Mouse (Mus musculus) CH12.LX (cell line): ENCODE measurements around the gene Pofut1. TPM values are rescaled to one million over a fixed set of nuclear protein-coding genes. Genes with fewer than 3 reads are reported as not detected.
A peak's percentile ranks its signal among the peaks of the same experiment; 100 is the strongest.

ENCODE experiments used
- DNase-seq: peaks from one replicate; pipeline ENCODE4 v3.0.0-alpha.2; 2013; ENCODE audit errors: extremely low read depth
- H3K27ac ChIP-seq: 2 replicates; pipeline ENCODE4 v1.5.1; 2012; ENCODE audit warnings: low read depth, mild to moderate bottlenecking, control low read depth, moderate library complexity; ENCODE audit not compliant: insufficient read depth
- H3K27me3 ChIP-seq: replicated peaks from 2 replicates; pipeline ENCODE3; 2012; ENCODE audit warnings: inconsistent platforms
- H3K36me3 ChIP-seq, 2 experiments: replicated peaks in 1 of 2; 2 replicates each; pipeline versions ENCODE3 to v1.6.1; 2012; ENCODE audit warnings: inconsistent platforms in 1 of 2, low read length in 1 of 2, mild to moderate bottlenecking in 1 of 2, mixed read lengths in 1 of 2, moderate library complexity in 1 of 2; ENCODE audit not compliant: control insufficient read depth in 1 of 2, insufficient read depth in 1 of 2
- H3K4me1 ChIP-seq, 2 experiments: 2 replicates each; pipeline ENCODE4 v1.6.1; 2012; ENCODE audit warnings: inconsistent platforms in 1 of 2, moderate library complexity in 1 of 2; ENCODE audit not compliant: insufficient read depth in 2 of 2, control insufficient read depth in 1 of 2
- H3K4me2 ChIP-seq: 2 replicates; pipeline ENCODE4 v1.6.1; 2012; ENCODE audit warnings: low read depth, mild to moderate bottlenecking, control low read depth; ENCODE audit not compliant: poor library complexity, insufficient read depth, severe bottlenecking
- H3K4me3 ChIP-seq, 3 experiments: fragments of 150-350 bp in 1 of 3; sonication (generic) in 1 of 3; replicated peaks in 1 of 3; 2 replicates each; pipeline versions ENCODE3 to v1.5.1; 2011 to 2012; ENCODE audit warnings: low read depth in 2 of 3, low read length in 2 of 3, mild to moderate bottlenecking in 2 of 3, moderate library complexity in 2 of 3, control low read depth in 1 of 3, improper control_type of control experiment in 1 of 3, inconsistent platforms in 1 of 3, mixed read lengths in 1 of 3; ENCODE audit not compliant: poor library complexity in 1 of 3
- H3K79me2 ChIP-seq: replicated peaks from 2 replicates; pipeline ENCODE4 v1.6.1; 2012; ENCODE audit warnings: mild to moderate bottlenecking, moderate library complexity; ENCODE audit not compliant: control insufficient read depth, poor library complexity, insufficient read depth, severe bottlenecking; ENCODE audit errors: extremely low read depth
- H3K9ac ChIP-seq: 2 replicates; pipeline ENCODE4 v1.6.1; 2012; ENCODE audit warnings: low read depth, mild to moderate bottlenecking, control low read depth, moderate library complexity; ENCODE audit not compliant: insufficient read depth
- H3K9me3 ChIP-seq: replicated peaks from 2 replicates; pipeline ENCODE3; 2012; ENCODE audit warnings: low read length, inconsistent platforms, mixed read lengths
- BHLHE40 ChIP-seq: IDR thresholded peaks from 2 replicates; pipeline ENCODE4 v1.6.1; 2011; ENCODE audit warnings: mild to moderate bottlenecking, low read depth, low read length, improper control_type of control experiment
- CHD1 ChIP-seq: IDR thresholded peaks from 2 replicates; pipeline ENCODE4 v1.6.1; 2012; ENCODE audit warnings: low read depth, low read length, improper control_type of control experiment, inconsistent platforms
- CHD2 ChIP-seq: IDR thresholded peaks from 2 replicates; pipeline ENCODE4 v1.6.1; 2011; ENCODE audit warnings: low read length, improper control_type of control experiment
- CTCF ChIP-seq, 2 experiments: IDR thresholded peaks in 1 of 2; conservative IDR thresholded peaks in 1 of 2; 2 replicates each; pipeline ENCODE4 v1.5.1; 2011 to 2012; ENCODE audit warnings: low read depth in 2 of 2, low read length in 2 of 2, improper control_type of control experiment in 1 of 2, inconsistent platforms in 1 of 2, mild to moderate bottlenecking in 1 of 2, moderate library complexity in 1 of 2
- E2F4 ChIP-seq: IDR thresholded peaks from 2 replicates; pipeline ENCODE4 v1.6.1; 2011; ENCODE audit warnings: low read depth, low read length, improper control_type of control experiment; ENCODE audit not compliant: insufficient replicate concordance
- ELF1 ChIP-seq: IDR thresholded peaks from 2 replicates; pipeline ENCODE4 v1.6.1; 2014; ENCODE audit warnings: low read depth, mild to moderate bottlenecking, inconsistent platforms, low read length, improper control_type of control experiment
- EP300 ChIP-seq: IDR thresholded peaks from 2 replicates; pipeline ENCODE4 v1.6.1; 2011; ENCODE audit warnings: low read length, improper control_type of control experiment
- GABPA ChIP-seq: IDR thresholded peaks from 2 replicates; pipeline ENCODE4 v1.6.1; 2012; ENCODE audit warnings: low read depth, low read length, improper control_type of control experiment, inconsistent platforms; ENCODE audit not compliant: insufficient replicate concordance
- HCFC1 ChIP-seq: IDR thresholded peaks from 2 replicates; pipeline ENCODE4 v1.6.1; 2012; ENCODE audit warnings: low read depth, mild to moderate bottlenecking, inconsistent platforms, low read length, improper control_type of control experiment
- IRF4 ChIP-seq: IDR thresholded peaks from 2 replicates; pipeline ENCODE4 v1.6.1; 2014; ENCODE audit warnings: low read depth, mild to moderate bottlenecking, inconsistent platforms, low read length, improper control_type of control experiment
- JUN ChIP-seq: IDR thresholded peaks from 2 replicates; pipeline ENCODE4 v1.6.1; 2011; ENCODE audit warnings: low read depth, mild to moderate bottlenecking, low read length, improper control_type of control experiment, moderate library complexity; ENCODE audit not compliant: insufficient read depth
- KAT2A ChIP-seq: IDR thresholded peaks from 2 replicates; pipeline ENCODE4 v1.6.1; 2012; ENCODE audit warnings: low read length, improper control_type of control experiment, inconsistent platforms; ENCODE audit not compliant: insufficient replicate concordance
- MAFK ChIP-seq: IDR thresholded peaks from 2 replicates; pipeline ENCODE4 v1.6.1; 2011; ENCODE audit warnings: low read length, improper control_type of control experiment; ENCODE audit not compliant: insufficient replicate concordance
- MAX ChIP-seq: IDR thresholded peaks from 2 replicates; pipeline ENCODE4 v1.6.1; 2011; ENCODE audit warnings: low read length, improper control_type of control experiment
- MEF2A ChIP-seq: IDR thresholded peaks from 2 replicates; pipeline ENCODE4 v1.6.1; 2014; ENCODE audit warnings: low read depth, mild to moderate bottlenecking, inconsistent platforms, low read length, improper control_type of control experiment, borderline replicate concordance
- MYC ChIP-seq: IDR thresholded peaks from 2 replicates; pipeline ENCODE4 v1.6.1; 2011; ENCODE audit warnings: low read depth, mild to moderate bottlenecking, improper control_type of control experiment, low read length
- NELFE ChIP-seq: IDR thresholded peaks from 2 replicates; pipeline ENCODE4 v1.6.1; 2011; ENCODE audit warnings: low read depth, low read length, improper control_type of control experiment
- PAX5 ChIP-seq: IDR thresholded peaks from 2 replicates; pipeline ENCODE4 v1.6.1; 2012; ENCODE audit warnings: low read length, inconsistent platforms, mixed read lengths
- RAD21 ChIP-seq: IDR thresholded peaks from 2 replicates; pipeline ENCODE4 v1.6.1; 2011; ENCODE audit warnings: low read depth, mild to moderate bottlenecking, low read length, improper control_type of control experiment, moderate library complexity
- SIN3A ChIP-seq: IDR thresholded peaks from 2 replicates; pipeline ENCODE4 v1.6.1; 2012; ENCODE audit warnings: low read length, improper control_type of control experiment, inconsistent platforms
- SMC3 ChIP-seq: IDR thresholded peaks from 2 replicates; pipeline ENCODE4 v1.6.1; 2011; ENCODE audit warnings: low read depth, low read length, improper control_type of control experiment
- TBP ChIP-seq: conservative IDR thresholded peaks from 2 replicates; pipeline ENCODE4 v1.6.1; 2011; ENCODE audit warnings: low read depth, low read length, improper control_type of control experiment
- TCF12 ChIP-seq: IDR thresholded peaks from 2 replicates; pipeline ENCODE4 v1.6.1; 2014; ENCODE audit warnings: low read depth, mild to moderate bottlenecking, inconsistent platforms, low read length, improper control_type of control experiment
- UBTF ChIP-seq: IDR thresholded peaks from 2 replicates; pipeline ENCODE4 v1.6.1; 2012; ENCODE audit warnings: low read depth, mild to moderate bottlenecking, inconsistent platforms, low read length, improper control_type of control experiment, moderate library complexity
- USF1 ChIP-seq: IDR thresholded peaks from 2 replicates; pipeline ENCODE4 v1.6.1; 2014; ENCODE audit warnings: low read depth, mild to moderate bottlenecking, inconsistent platforms, low read length, improper control_type of control experiment
- USF2 ChIP-seq: conservative IDR thresholded peaks from 2 replicates; pipeline ENCODE4 v1.6.1; 2011; ENCODE audit warnings: low read depth, low read length, improper control_type of control experiment
- ZC3H11A ChIP-seq: IDR thresholded peaks from 2 replicates; pipeline ENCODE4 v1.6.1; 2012; ENCODE audit warnings: low read depth, mild to moderate bottlenecking, inconsistent platforms, low read length, improper control_type of control experiment
- ZKSCAN1 ChIP-seq: IDR thresholded peaks from 2 replicates; pipeline ENCODE4 v1.6.1; 2012; ENCODE audit warnings: low read depth, inconsistent platforms, low read length, improper control_type of control experiment, borderline replicate concordance
- ZMIZ1 ChIP-seq: IDR thresholded peaks from 2 replicates; pipeline ENCODE4 v1.6.1; 2012; ENCODE audit warnings: low read depth, mild to moderate bottlenecking, inconsistent platforms, low read length, improper control_type of control experiment
- ZNF384 ChIP-seq: IDR thresholded peaks from 2 replicates; pipeline ENCODE4 v1.6.1; 2012; ENCODE audit warnings: low read depth, low read length, improper control_type of control experiment, inconsistent platforms
- dilution Hi-C: fragments of 300-500 bp; cut with MboI; formaldehyde crosslinking; loops from 2 replicates; pipeline ENCODE4 v1.14.3; 2020; ENCODE audit warnings: low sequenced_read_pairs; ENCODE audit not compliant: extremely low pct_unique_long_range_greater_than_20kb, extremely low pct_ligation_motif_present
- in situ Hi-C: fragments of 300-500 bp; cut with MboI; formaldehyde crosslinking; loops from 3 replicates; pipeline ENCODE4 v1.14.3; 2019; ENCODE audit warnings: low sequenced_read_pairs, low pct_ligation_motif_present, low pct_unique_long_range_greater_than_20kb, mixed read lengths
- polyA plus RNA-seq: library from polyadenylated mRNA; unstranded; fragments of >175 nt; gene quantifications from 2 replicates; pipeline ENCODE4 v1.2.1, GENCODE M21; 2012; ENCODE audit warnings: low read depth; ENCODE audit not compliant: insufficient read length
- total RNA-seq, 2 experiments: library from RNA; depleted of rRNA; stranded (reverse); fragments of 300-350 nt in 1 of 2; fragments of >200 nt in 1 of 2; gene quantifications; 2 replicates each; pipeline ENCODE4 v1.2.3; 2012 to 2014

Gene Pofut1
- total and polyA plus RNA-seq, 3 experiments = 15.0 to 25.6 (median 22.8) TPM

- no peak for TF ChIP-seq ZMIZ1
- TF ChIP-seq E2F4 = no peak
- TF ChIP-seq ZKSCAN1 = no peak
- peak; percentile 98 for TF ChIP-seq MAX
- no peak for TF ChIP-seq RAD21
- peak; percentile 45 for TF ChIP-seq JUN
- no peak for TF ChIP-seq ZNF384
- no peak for TF ChIP-seq NELFE
- TF ChIP-seq TBP = no peak; the same call in 1 of the 2 replicates
These were observed 51.0 kb downstream of the Pofut1 start (continued) for GRCm38 (mm10) chr2:153292305-153292861.

GRCm38 (mm10) chr2:153295196-153295595 is 53.9 kb downstream of the Pofut1 start:
- TF ChIP-seq RAD21 (no peak), PAX5 (no peak), ZNF384 (no peak), BHLHE40 (no peak), UBTF (no peak), USF1 (no peak), GABPA (no peak), KAT2A (no peak), USF2 (no peak), SMC3 (no peak)
- no peak for DNase-seq
- Histone ChIP-seq H3K9ac (no peak overlapping the region), H3K79me2 (peaks cover 7% of the 10 kb centered on the region), H3K4me2 (no peak overlapping the region), H3K9me3 (no peaks in the 10 kb centered on the region), H3K27me3 (no peaks in the 10 kb centered on the region), H3K36me3 (peaks cover 0 to 47% of the 10 kb centered on the region in 2 experiments), H3K27ac (no peak overlapping the region), H3K4me3 (no peak overlapping the region), H3K4me1 (peaks cover 18 to 74% of the 10 kb centered on the region in 2 experiments)
- dilution Hi-C loops (no loop called here), in situ Hi-C loops (no loop called here)

GRCm38 (mm10) chr2:153297771-153298170 is 56.4 kb downstream of the Pofut1 start:
- no peak overlapping the region for H3K27ac ChIP-seq
- DNase-seq = no peak
- no peak overlapping the region for H3K4me3 ChIP-seq
- in situ Hi-C loops = no loop called here
- no peak for TF ChIP-seq CTCF (conservative IDR thresholded peaks at IDR 0.05 in 1 of 2, IDR thresholded peaks at IDR 0.05 in 1 of 2; ENCODE audit: low read depth in 2 of 2, low read length in 2 of 2)
- TF ChIP-seq IRF4 = no peak
- no peak for TF ChIP-seq MEF2A
- no peak for TF ChIP-seq ZKSCAN1
- TF ChIP-seq ZMIZ1 = no peak
- TF ChIP-seq SIN3A = no peak
- TF ChIP-seq CHD2 = no peak
- no peak for TF ChIP-seq CHD1
- no peak for TF ChIP-seq HCFC1
- no peak for TF ChIP-seq EP300
- no peak for TF ChIP-seq JUN
- no peak for TF ChIP-seq MYC
- TF ChIP-seq NELFE = no peak
- TF ChIP-seq BHLHE40 = no peak
- TF ChIP-seq ZC3H11A = no peak
- TF ChIP-seq TCF12 = no peak
- TF ChIP-seq MAFK = no peak
- no peak for TF ChIP-seq E2F4
- TF ChIP-seq ELF1 = no peak
- TF ChIP-seq UBTF = no peak
- H3K4me2 ChIP-seq = no peak overlapping the region
- no peaks in the 10 kb centered on the region for H3K27me3 ChIP-seq
- no peaks in the 10 kb centered on the region for H3K9me3 ChIP-seq
- dilution Hi-C loops = no loop called here
- H3K9ac ChIP-seq = peak overlapping the region; percentile 16; the same call in 1 of the 2 replicates
- H3K36me3 ChIP-seq = peaks cover 0 to 51% of the 10 kb centered on the region in 2 experiments
- H3K4me1 ChIP-seq = peaks cover 14 to 67% of the 10 kb centered on the region in 2 experiments
- H3K79me2 ChIP-seq = peaks cover 7% of the 10 kb centered on the region
